Mouse (Mus musculus) c-Kit-positive CD71-positive TER-119-negative erythroid progenitor cells, embryonic 14.5 days (primary cell): ENCODE measurements around the gene Lmod3.

Source experiments
- DNase-seq: peaks from one replicate; pipeline ENCODE4 v3.0.0-alpha.2; 2013; ENCODE audit warnings: low read depth

The Lmod3 gene

GRCm38 (mm10) chr6:97252711-97253221 lies at the start of gene Lmod3:
Gene Lmod3 (minus strand): TSS chr6:97252759.
- no peak for DNase-seq

DNA sequence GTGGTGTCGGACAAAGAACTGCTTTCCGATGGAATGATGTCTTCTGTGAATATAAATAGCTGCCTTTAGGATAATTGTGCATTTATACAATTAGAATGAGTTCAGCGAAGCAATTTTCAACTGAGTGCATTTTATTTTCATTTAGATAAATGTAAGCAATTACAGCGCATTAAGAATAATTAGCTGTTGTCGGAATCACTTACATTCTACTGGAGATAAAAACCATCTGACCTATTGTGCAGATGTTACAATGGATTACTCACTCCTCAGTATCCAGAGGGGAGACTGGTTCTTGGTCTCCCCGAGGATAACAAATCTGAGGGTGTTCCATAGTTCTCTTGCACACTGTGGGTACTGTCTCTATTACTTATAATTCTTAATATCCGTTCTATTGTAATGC lies 49.7 kb upstream of the Lmod3 start:
- no peak for DNase-seq

DNA sequence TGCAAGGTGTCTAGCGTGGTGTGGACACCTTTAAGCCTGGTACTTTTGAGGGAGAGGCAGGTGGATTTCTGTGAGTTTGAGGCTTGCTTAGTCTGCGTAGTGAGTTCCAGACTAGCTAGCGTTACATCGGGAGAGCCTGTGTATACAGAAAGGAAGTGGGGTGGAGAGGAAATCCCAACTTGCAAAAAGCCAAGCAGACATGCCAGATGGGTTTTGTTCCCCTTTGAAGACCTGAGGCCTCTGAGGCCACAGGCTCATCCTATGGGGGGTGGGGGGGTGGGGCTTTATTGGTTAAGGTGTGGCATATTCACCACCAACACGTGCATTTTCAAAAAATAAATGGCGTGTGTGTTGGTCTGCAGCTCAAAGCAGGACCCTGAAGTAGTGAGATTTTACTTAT lies 48.1 kb upstream of the Lmod3 start:
- no peak for DNase-seq

GRCm38 (mm10) chr6:97300180-97300579 lies 47.6 kb upstream of the Lmod3 start:
- no peak for DNase-seq

DNA sequence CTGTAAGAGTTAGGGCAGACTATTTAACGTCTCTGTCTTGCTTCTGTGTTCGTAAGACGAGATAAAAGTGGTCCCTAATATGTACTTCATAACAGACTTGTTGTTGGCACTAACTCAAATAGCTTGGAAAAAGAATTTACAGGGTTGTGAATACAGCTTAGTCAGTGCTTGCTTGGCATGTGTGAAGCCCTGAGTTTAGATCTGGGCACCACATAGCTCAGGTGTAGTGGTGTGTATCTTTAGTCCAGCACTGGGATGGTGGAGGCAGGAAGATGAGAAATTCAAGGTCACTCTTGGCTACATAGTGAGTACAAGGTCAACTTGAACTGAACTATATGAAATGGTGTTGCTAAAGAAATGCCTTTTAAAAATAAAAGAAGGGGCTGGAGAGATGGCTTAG lies 44.6 kb upstream of the Lmod3 start:
- no peak for DNase-seq

DNA sequence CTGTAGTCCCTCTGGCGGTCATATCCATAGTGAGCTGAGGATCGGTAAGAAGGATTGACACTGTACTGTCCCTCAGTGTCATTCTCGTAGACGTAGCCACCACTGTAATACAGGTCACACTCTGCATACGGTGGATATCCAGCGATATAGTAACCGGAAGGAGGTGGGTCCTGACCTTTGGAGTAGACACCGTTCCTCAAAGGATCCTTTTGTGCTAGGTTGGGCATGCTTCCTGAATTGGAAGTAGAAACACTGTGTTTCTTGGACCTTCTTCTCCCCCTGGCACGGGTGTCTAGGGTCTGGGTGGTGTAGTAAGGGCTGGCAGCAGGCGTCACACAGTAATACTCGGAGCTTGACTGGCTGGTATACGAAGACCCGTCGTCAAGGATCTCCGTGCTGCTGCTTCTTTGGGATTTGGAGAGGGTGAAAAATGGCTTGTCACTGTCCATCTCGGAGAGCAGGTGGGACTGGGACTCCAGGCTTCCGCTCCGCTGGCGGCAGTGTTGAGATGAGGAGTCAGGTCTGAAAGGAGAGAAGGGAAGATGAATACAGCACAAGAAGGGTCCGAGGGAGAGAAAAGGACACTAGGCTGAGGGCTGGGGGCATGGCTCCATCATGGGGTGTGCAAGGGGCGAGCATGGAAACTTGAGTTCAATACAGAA lies 43.4 kb upstream of the Lmod3 start:
- no peak for DNase-seq

DNA sequence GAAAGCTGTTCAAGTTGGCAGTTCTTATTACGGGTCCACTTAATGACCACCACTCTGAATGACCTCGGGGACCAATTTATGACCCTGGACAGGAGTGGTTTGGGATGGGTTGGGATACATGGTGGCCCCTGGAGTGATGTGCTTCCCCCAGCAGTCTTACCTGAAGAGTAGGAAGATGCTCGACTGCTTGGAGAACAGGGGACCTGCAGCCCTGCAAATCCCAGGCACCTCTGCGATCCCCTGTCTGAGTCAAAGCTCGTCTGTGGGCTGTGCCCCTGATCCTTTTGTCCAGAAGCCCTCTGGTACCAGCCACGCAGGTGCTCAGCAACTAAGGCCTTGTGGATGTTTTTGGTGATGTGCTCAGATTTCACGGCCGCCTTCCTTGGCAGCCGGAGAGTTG lies 42.9 kb upstream of the Lmod3 start:
- DNase-seq, result no peak

GRCm38 (mm10) chr6:97293667-97294569 lies 41.4 kb upstream of the Lmod3 start:
- DNase-seq, result no peak

DNA sequence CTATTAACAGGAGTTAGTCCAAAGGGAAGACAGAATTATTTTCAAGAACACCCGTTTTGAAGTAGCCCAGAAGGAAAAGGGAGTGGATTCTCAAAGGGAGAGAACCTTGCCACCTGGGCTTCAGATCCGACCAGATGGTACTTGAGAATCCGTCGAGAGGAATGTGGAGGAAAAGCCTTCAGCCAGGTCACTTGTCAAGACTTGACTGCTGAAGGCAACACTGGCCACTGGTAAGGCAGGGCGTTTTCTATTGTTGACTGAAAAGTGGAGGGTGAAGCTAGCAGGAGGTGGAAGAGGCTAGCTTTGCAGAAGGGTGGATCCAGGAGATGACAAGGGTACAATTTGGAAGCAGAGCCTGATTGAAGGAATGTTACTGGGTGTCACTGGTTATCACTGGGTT lies 40.3 kb upstream of the Lmod3 start:
- DNase-seq, result no peak

- no peak for DNase-seq
These were observed 39.5 kb upstream of the Lmod3 start for GRCm38 (mm10) chr6:97292096-97292495.

DNA sequence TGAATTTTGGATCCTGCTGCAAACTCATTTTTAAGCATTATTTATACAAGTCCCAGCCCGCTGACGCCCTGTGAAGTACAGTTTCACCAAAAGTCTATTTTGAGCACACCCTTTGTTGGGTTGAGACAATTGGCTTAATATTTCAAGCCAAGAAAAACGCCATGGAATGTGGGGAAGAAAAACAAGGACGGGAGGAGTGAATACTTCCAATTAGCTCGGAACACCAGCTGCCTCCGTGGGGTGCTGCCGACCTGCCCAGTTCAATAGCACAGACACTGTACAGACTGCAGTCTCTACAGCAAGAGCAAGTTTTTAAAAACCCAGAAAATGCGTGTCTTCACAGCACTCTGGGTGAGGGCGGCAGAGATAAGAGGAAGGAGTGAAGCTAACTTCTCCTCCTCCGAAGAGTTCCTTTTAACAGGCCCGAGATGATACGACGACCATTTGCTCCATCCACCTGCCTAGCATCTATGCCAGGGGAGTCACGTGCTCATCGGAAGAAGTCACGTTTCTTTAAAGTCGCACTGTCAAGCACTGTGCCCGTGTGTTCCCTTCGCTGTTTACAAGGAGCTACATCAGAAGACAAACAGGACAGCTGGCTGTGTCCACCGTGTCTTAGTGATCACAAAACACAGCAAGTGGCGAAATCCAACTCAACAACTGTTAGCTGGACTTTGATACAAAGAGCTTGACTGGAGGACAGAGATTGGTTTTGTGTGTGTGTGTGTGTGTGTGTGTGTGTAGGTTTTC lies 38.8 kb upstream of the Lmod3 start:
- no peak for DNase-seq

DNA sequence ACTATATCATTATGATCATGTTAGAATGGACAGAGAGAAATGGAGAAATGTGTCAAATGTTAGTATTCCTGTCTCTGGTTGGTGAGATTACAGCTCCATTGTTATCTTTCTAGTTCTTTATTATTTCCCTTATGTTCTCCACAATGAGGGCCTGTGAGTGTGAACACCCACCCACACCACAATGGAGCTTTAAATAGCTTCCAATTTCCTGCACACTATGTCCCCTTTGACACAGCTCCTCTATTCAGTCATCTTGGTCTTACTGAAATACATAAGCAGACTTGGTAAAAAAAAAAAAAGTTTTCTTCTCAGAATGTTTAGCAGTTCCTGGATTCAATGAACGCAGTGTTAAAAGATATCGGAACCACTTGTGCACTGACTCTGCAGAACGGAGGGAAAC lies 38.1 kb upstream of the Lmod3 start:
- no peak for DNase-seq

GRCm38 (mm10) chr6:97289838-97290237 lies 37.3 kb upstream of the Lmod3 start:
- DNase-seq, result no peak

- no peak for DNase-seq
These were observed 36.8 kb upstream of the Lmod3 start for GRCm38 (mm10) chr6:97289316-97289820.

GRCm38 (mm10) chr6:97288047-97288855 lies 35.7 kb upstream of the Lmod3 start:
- DNase-seq, result no peak

- DNase-seq, result no peak
These were observed 33.8 kb upstream of the Lmod3 start for GRCm38 (mm10) chr6:97286332-97286731.

- no peak for DNase-seq
These were observed 31.1 kb upstream of the Lmod3 start for GRCm38 (mm10) chr6:97283676-97284075.

- no peak for DNase-seq
These were observed 26.3 kb upstream of the Lmod3 start for GRCm38 (mm10) chr6:97278878-97279277.

GRCm38 (mm10) chr6:97278014-97278787 lies 25.6 kb upstream of the Lmod3 start:
- peak; percentile 40 for DNase-seq

- DNase-seq, result no peak
These were observed 24.4 kb upstream of the Lmod3 start for GRCm38 (mm10) chr6:97276890-97277497.
